Mouse (Mus musculus): ENCODE measurements around the gene Depdc5. TPM values are rescaled to one million over a fixed set of nuclear protein-coding genes. Genes with fewer than 3 reads are reported as not detected.
"Not testable (repeated sequence)": the region's sequence is repeated elsewhere in the genome, so short reads cannot be mapped to it uniquely, and the experiment has no call there.

The Depdc5 gene
- total RNA-seq, 1 experiment = 27.2 TPM

DNA sequence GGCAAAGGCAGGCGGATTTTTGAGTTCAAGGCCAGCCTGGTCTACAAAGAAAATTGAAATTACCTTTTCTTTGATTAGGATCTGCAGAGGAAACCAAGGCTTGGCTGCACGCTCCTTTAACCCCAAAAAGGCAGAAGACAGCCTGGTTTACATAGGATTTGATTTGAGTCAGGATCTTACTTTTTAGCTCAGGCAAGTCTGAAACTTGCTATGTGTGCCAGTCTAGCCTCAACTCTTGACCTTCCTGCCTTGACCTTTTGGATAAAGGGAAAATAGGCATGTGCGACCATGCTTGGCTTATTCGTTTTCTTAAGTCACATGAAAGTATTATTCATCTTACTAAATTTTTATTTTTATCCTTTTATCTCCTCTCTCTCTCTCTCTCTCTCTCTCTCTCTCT lies 8.7 kb upstream of the Depdc5 start:
- no peak overlapping the region for H3K4me3 ChIP-seq (ENCODE audit: insufficient read depth in 1 of 2, low read depth in 1 of 2, low read length in 2 of 2, poor library complexity in 1 of 2, severe bottlenecking in 1 of 2)
- peak overlapping the region; percentile 3; the same call in 1 of the 2 replicates for H3K27ac ChIP-seq (ENCODE audit: insufficient read depth, low read depth, low read length, poor library complexity, severe bottlenecking)
- H3K36me3 ChIP-seq (ENCODE audit: control insufficient read depth, insufficient read depth, low read length, poor library complexity, severe bottlenecking) = no peaks in the 10 kb centered on the region
- peak overlapping the region; percentile 40; the same call in 1 of the 2 replicates for H3K9ac ChIP-seq (ENCODE audit: insufficient read depth, low read depth, low read length, poor library complexity, severe bottlenecking)
- no peak for DNase-seq (ENCODE audit: low read depth, low spot score)
- H3K9me3 ChIP-seq (ENCODE audit: control insufficient read depth, insufficient read depth, low read depth, low read length) = no peaks in the 10 kb centered on the region
- peaks cover 11 to 19% of the 10 kb centered on the region in 2 experiments for H3K4me1 ChIP-seq (ENCODE audit: control insufficient read depth in 2 of 2, insufficient read depth in 2 of 2, low read length in 2 of 2, poor library complexity in 1 of 2)
- in situ Hi-C loops (cut with MboI; ENCODE audit: low sequenced_read_pairs in 2 of 2, unreplicated experiment in 2 of 2) = no loop called here
- no peak for TF ChIP-seq CHD2 (IDR thresholded peaks at IDR 0.05; ENCODE audit: low read depth, low read length)
- TF ChIP-seq ZC3H11A (IDR thresholded peaks at IDR 0.05; ENCODE audit: borderline replicate concordance, low read depth, low read length) = no peak
- no peak for TF ChIP-seq ZNF384 (IDR thresholded peaks at IDR 0.05; ENCODE audit: low read depth, low read length)
- no peak for TF ChIP-seq MAFK (IDR thresholded peaks at IDR 0.05; ENCODE audit: insufficient read depth, low read depth, low read length)
- no peak for TF ChIP-seq HCFC1 (IDR thresholded peaks at IDR 0.05; ENCODE audit: borderline replicate concordance, insufficient read depth, low read length)

DNA sequence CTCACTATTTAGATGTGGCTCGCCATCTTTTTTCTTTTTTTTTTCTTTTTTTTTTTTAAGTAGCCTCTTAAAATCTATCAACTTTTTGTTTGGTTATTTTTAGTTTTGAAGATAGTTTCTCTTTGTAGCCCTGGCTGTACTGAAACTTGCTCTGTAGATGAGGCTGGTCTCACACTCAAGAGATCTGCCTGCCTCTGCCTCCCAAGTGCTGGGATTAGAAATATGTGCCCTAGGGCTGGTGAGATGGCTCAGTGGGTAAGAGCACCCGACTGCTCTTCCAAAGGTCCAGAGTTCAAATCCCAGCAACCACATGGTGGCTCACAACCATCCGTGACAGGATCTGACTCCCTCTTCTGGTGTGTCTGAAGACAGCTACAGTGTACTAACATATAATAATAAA lies 8.2 kb upstream of the Depdc5 start:
- not testable (repeated sequence) for H3K9me3 ChIP-seq (ENCODE audit: control insufficient read depth, insufficient read depth, low read depth, low read length)

DNA sequence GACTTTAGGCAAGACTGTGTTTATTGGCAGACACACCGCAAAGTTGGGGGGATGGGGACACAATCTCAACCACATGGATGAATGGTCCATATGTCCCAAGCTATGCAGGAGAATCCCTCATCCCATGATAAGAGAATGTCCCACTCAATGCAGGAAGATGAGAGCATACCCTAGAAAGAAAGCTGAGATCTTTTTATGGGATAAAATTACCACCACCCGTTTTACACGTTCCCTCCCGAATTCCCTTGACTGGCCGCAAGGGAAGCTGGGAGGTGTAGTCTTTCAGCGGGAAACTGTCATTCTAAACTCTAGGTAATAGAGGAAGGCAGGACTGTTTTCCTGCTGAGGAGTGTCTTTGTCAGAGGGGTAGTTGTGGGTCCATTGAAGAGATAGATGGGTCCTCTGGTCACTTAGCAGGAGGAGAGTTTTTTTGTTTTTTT lies 5.7 kb upstream of the Depdc5 start:
- H3K4me1 ChIP-seq (ENCODE audit: control insufficient read depth in 2 of 2, insufficient read depth in 2 of 2, low read length in 2 of 2, poor library complexity in 1 of 2) = peaks cover 2 to 6% of the 10 kb centered on the region in 2 experiments; a peak in 2 of 4 replicates
- TF ChIP-seq ZC3H11A (IDR thresholded peaks at IDR 0.05; ENCODE audit: borderline replicate concordance, low read depth, low read length) = no peak
- peak; percentile 92 for TF ChIP-seq HCFC1 (IDR thresholded peaks at IDR 0.05; ENCODE audit: borderline replicate concordance, insufficient read depth, low read length)
- TF ChIP-seq MAFK (IDR thresholded peaks at IDR 0.05; ENCODE audit: insufficient read depth, low read depth, low read length) = no peak
- peak; percentile 89 for TF ChIP-seq ZNF384 (IDR thresholded peaks at IDR 0.05; ENCODE audit: low read depth, low read length)
- TF ChIP-seq CHD2 (IDR thresholded peaks at IDR 0.05; ENCODE audit: low read depth, low read length) = no peak
- no peak overlapping the region; the same call in 1 of the 2 replicates for H3K27ac ChIP-seq (ENCODE audit: insufficient read depth, low read depth, low read length, poor library complexity, severe bottlenecking)
- in situ Hi-C loops (cut with MboI; ENCODE audit: low sequenced_read_pairs in 2 of 2, unreplicated experiment in 2 of 2) = no loop called here
- H3K4me3 ChIP-seq (ENCODE audit: insufficient read depth in 1 of 2, low read depth in 1 of 2, low read length in 2 of 2, poor library complexity in 1 of 2, severe bottlenecking in 1 of 2) = peak overlapping the region; percentile 68 to 78
- no peaks in the 10 kb centered on the region for H3K9me3 ChIP-seq (ENCODE audit: control insufficient read depth, insufficient read depth, low read depth, low read length)
- H3K9ac ChIP-seq (ENCODE audit: insufficient read depth, low read depth, low read length, poor library complexity, severe bottlenecking) = peak overlapping the region; percentile 78; the same call in 1 of the 2 replicates
- no peaks in the 10 kb centered on the region for H3K36me3 ChIP-seq (ENCODE audit: control insufficient read depth, insufficient read depth, low read length, poor library complexity, severe bottlenecking)
- peak; percentile 37 for DNase-seq (ENCODE audit: low read depth, low spot score)

More for the DNA sequence above, 8.2 kb upstream of the Depdc5 start:
- H3K4me3 ChIP-seq (ENCODE audit: insufficient read depth in 1 of 2, low read depth in 1 of 2, low read length in 2 of 2, poor library complexity in 1 of 2, severe bottlenecking in 1 of 2); in situ Hi-C loops (cut with MboI; ENCODE audit: low sequenced_read_pairs in 2 of 2, unreplicated experiment in 2 of 2); H3K27ac ChIP-seq (ENCODE audit: insufficient read depth, low read depth, low read length, poor library complexity, severe bottlenecking); H3K9ac ChIP-seq (ENCODE audit: insufficient read depth, low read depth, low read length, poor library complexity, severe bottlenecking); H3K36me3 ChIP-seq (ENCODE audit: control insufficient read depth, insufficient read depth, low read length, poor library complexity, severe bottlenecking); DNase-seq (ENCODE audit: low read depth, low spot score): not testable (repeated sequence)
- H3K4me1 ChIP-seq (ENCODE audit: control insufficient read depth in 2 of 2, insufficient read depth in 2 of 2, low read length in 2 of 2, poor library complexity in 1 of 2) = peaks cover 11 to 19% of the 10 kb centered on the region in 2 experiments

DNA sequence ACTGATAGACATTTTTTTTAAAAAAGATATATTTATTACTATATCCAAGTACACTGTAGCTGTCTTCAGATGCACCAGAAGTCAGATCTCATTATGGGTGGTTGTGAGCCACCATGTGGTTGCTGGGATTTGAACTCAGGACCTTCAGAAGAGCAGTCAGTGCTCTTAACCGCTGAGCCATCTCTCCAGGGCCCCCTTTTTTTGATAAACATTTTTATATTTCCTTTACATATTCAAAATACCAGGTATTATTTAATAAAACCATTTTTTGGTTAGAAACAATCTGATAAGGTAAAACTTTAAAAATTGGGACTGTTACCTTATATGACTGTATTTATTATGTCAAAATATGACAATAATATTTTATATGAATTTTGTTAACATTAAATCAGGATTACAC lies 2.4 kb upstream of the Depdc5 start:
- peaks cover 0 to 2% of the 10 kb centered on the region in 2 experiments; a peak in 2 of 4 replicates for H3K4me1 ChIP-seq (ENCODE audit: control insufficient read depth in 2 of 2, insufficient read depth in 2 of 2, low read length in 2 of 2, poor library complexity in 1 of 2)
- H3K9me3 ChIP-seq (ENCODE audit: control insufficient read depth, insufficient read depth, low read depth, low read length) = no peaks in the 10 kb centered on the region
- H3K27ac ChIP-seq (ENCODE audit: insufficient read depth, low read depth, low read length, poor library complexity, severe bottlenecking) = no peak overlapping the region
- no peak for DNase-seq (ENCODE audit: low read depth, low spot score)
- H3K4me3 ChIP-seq (ENCODE audit: insufficient read depth in 1 of 2, low read depth in 1 of 2, low read length in 2 of 2, poor library complexity in 1 of 2, severe bottlenecking in 1 of 2) = no peak overlapping the region
- TF ChIP-seq MAFK (IDR thresholded peaks at IDR 0.05; ENCODE audit: insufficient read depth, low read depth, low read length) (no peak), CHD2 (IDR thresholded peaks at IDR 0.05; ENCODE audit: low read depth, low read length) (no peak), HCFC1 (IDR thresholded peaks at IDR 0.05; ENCODE audit: borderline replicate concordance, insufficient read depth, low read length) (no peak), ZNF384 (IDR thresholded peaks at IDR 0.05; ENCODE audit: low read depth, low read length) (no peak), ZC3H11A (IDR thresholded peaks at IDR 0.05; ENCODE audit: borderline replicate concordance, low read depth, low read length) (no peak)
- H3K36me3 ChIP-seq (ENCODE audit: control insufficient read depth, insufficient read depth, low read length, poor library complexity, severe bottlenecking) = peaks cover 2% of the 10 kb centered on the region
- no peak overlapping the region for H3K9ac ChIP-seq (ENCODE audit: insufficient read depth, low read depth, low read length, poor library complexity, severe bottlenecking)
- in situ Hi-C loops (cut with MboI; ENCODE audit: low sequenced_read_pairs in 2 of 2, unreplicated experiment in 2 of 2) = no loop called here

Data from ES-E14 (cell line).